Mouse (Mus musculus): ENCODE measurements around the gene Gpc6. TPM values are rescaled to one million over a fixed set of nuclear protein-coding genes. Genes with fewer than 3 reads are reported as not detected.

The Gpc6 gene
- total and polyA plus RNA-seq, 3 experiments = 4.6 to 10.3 (median 8.0) TPM

DNA sequence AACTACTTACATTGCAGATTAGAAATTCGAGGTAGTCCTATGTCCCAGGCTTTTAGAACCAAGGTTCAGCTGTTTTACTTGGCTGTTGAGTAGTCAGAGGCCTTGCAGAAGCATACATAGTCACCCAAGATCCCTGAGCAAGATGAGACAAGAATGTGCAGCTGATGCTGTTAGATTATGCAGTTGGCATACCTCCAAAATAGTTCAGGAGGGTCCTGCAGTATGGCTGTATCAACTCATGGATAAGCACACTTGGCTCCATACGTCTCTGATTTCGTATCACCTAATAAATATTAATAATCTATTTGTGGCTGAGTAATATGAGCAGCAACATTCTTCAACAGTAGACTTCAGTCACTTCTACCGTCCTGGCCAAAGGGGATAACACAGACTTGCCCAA lies 737.1 kb downstream of the Gpc6 start:
- no peaks in the 10 kb centered on the region for H3K27me3 ChIP-seq (ENCODE audit: control insufficient read depth, insufficient read depth, low read length)
- no peak for TF ChIP-seq CTCF (IDR thresholded peaks at IDR 0.05)
- WGBS = 83% methylated on average over 4 of the region's 4 CpGs
- no peak overlapping the region for H3K4me3 ChIP-seq
- no peak overlapping the region for H3K27ac ChIP-seq
- intact Hi-C loops (cut with DNase I) = no loop called here
- no peak overlapping the region for H3K9ac ChIP-seq (ENCODE audit: low read depth, low read length)
- no peaks in the 10 kb centered on the region for H3K4me1 ChIP-seq (ENCODE audit: control insufficient read depth, insufficient read depth, low read length)
- H3K79me2 ChIP-seq (replicated peaks; ENCODE audit: control insufficient read depth, insufficient read depth, low read length) = no peaks in the 10 kb centered on the region
- DNase-seq = no peak
- no peaks in the 10 kb centered on the region for H3K36me3 ChIP-seq (ENCODE audit: control insufficient read depth, insufficient read depth, low read length)

DNA sequence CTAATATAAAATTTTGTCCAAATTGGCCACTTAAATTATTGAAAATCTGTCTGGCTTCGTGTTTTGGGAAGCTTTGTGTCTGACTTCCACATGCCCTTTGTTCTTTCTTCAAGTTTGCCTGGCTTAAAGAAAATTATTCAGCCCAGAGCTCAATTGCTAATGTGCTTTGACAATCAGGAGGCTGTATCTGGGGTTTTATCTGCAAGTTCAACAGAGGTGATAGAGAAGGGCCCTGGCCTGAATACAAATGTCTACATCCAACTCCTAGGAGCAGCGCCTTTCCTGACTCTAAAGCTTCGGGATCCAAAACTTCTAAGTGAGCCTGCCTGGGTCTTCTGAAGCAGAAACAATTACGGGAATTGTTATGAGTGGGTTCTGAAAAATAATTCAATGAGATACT lies 739.7 kb downstream of the Gpc6 start:
- Histone ChIP-seq H3K4me1 (ENCODE audit: control insufficient read depth, insufficient read depth, low read length) (no peaks in the 10 kb centered on the region), H3K79me2 (replicated peaks; ENCODE audit: control insufficient read depth, insufficient read depth, low read length) (no peaks in the 10 kb centered on the region), H3K4me3 (no peak overlapping the region), H3K27ac (no peak overlapping the region), H3K36me3 (ENCODE audit: control insufficient read depth, insufficient read depth, low read length) (no peaks in the 10 kb centered on the region), H3K27me3 (ENCODE audit: control insufficient read depth, insufficient read depth, low read length) (no peaks in the 10 kb centered on the region), H3K9ac (ENCODE audit: low read depth, low read length) (no peak overlapping the region)
- intact Hi-C loops (cut with DNase I) = no loop called here
- TF ChIP-seq POLR2A (IDR thresholded peaks at IDR 0.05; ENCODE audit: insufficient read depth, low read depth, low read length) (no peak), CTCF (IDR thresholded peaks at IDR 0.05) (no peak), EP300 (IDR thresholded peaks at IDR 0.05; ENCODE audit: insufficient read depth, low read depth, low read length) (no peak)
- DNase-seq = no peak
- WGBS = 88% methylated on average over 4 of the region's 4 CpGs

GRCm38 (mm10) chr14:117666126-117666525 lies 741.0 kb downstream of the Gpc6 start:
- no peak overlapping the region for H3K9ac ChIP-seq (ENCODE audit: low read depth, low read length)
- no peaks in the 10 kb centered on the region for H3K4me1 ChIP-seq (ENCODE audit: control insufficient read depth, insufficient read depth, low read length)
- no peak overlapping the region for H3K4me3 ChIP-seq
- TF ChIP-seq EP300 (IDR thresholded peaks at IDR 0.05; ENCODE audit: insufficient read depth, low read depth, low read length) (no peak), POLR2A (IDR thresholded peaks at IDR 0.05; ENCODE audit: insufficient read depth, low read depth, low read length) (no peak), CTCF (IDR thresholded peaks at IDR 0.05) (no peak)
- peak overlapping the region; percentile 31 for H3K27ac ChIP-seq
- no peaks in the 10 kb centered on the region for H3K79me2 ChIP-seq (replicated peaks; ENCODE audit: control insufficient read depth, insufficient read depth, low read length)
- 47% methylated on average over 2 of the region's 2 CpGs for WGBS
- no peaks in the 10 kb centered on the region for H3K36me3 ChIP-seq (ENCODE audit: control insufficient read depth, insufficient read depth, low read length)
- peak in 1 of 2 experiments; percentile 21 for DNase-seq
- intact Hi-C loops (cut with DNase I) = no loop called here
- no peaks in the 10 kb centered on the region for H3K27me3 ChIP-seq (ENCODE audit: control insufficient read depth, insufficient read depth, low read length)

DNA sequence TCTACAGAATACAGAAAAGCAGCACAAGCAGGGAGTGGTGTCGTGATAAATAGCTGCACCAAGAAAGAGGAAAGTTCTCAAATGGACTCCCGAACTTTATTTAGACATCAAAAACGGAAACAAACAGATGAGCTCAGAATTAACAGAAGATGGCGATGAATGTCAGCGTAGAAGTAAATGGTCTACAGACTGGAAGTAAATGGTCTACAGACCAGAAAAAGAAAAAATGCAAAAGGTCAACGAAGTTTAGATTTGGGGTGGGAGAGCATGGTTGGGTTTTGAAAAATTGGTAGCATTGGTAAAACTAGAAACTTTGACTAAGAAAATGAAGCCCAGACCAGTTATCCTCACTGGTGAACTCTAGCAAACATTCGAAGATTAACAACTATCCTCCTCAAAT lies 748.4 kb downstream of the Gpc6 start:
- H3K9ac ChIP-seq (ENCODE audit: low read depth, low read length) = no peak overlapping the region
- H3K4me1 ChIP-seq (ENCODE audit: control insufficient read depth, insufficient read depth, low read length) = no peaks in the 10 kb centered on the region
- H3K4me3 ChIP-seq = no peak overlapping the region
- H3K27me3 ChIP-seq (ENCODE audit: control insufficient read depth, insufficient read depth, low read length) = no peaks in the 10 kb centered on the region
- DNase-seq = no peak
- WGBS = 89% methylated on average over 7 of the region's 7 CpGs
- intact Hi-C loops (cut with DNase I) = no loop called here
- H3K27ac ChIP-seq = no peak overlapping the region
- H3K79me2 ChIP-seq (replicated peaks; ENCODE audit: control insufficient read depth, insufficient read depth, low read length) = no peaks in the 10 kb centered on the region
- TF ChIP-seq CTCF (IDR thresholded peaks at IDR 0.05) (no peak), POLR2A (IDR thresholded peaks at IDR 0.05; ENCODE audit: insufficient read depth, low read depth, low read length) (no peak), EP300 (IDR thresholded peaks at IDR 0.05; ENCODE audit: insufficient read depth, low read depth, low read length) (no peak)
- no peaks in the 10 kb centered on the region for H3K36me3 ChIP-seq (ENCODE audit: control insufficient read depth, insufficient read depth, low read length)

DNA sequence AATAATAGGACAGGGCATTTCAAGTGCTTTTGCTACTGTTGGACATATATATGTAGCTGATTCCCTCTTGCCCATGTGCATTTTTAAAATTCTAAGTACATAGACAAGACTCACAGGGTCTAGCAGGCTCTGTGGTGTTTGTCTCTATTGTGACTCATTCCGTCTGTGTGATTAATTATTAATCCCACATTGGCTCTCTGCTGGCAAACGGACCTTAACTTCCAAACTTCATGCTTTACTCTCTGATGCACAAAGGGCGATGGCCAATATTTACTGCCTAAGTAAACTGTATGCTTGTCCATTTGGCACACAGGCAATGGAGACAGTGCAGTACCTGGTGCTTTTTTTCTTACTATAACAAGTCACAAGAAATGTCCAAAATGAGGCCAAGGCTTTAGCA lies 749.4 kb downstream of the Gpc6 start:
- TF ChIP-seq POLR2A (IDR thresholded peaks at IDR 0.05; ENCODE audit: insufficient read depth, low read depth, low read length) = no peak
- no peak for TF ChIP-seq EP300 (IDR thresholded peaks at IDR 0.05; ENCODE audit: insufficient read depth, low read depth, low read length)
- TF ChIP-seq CTCF (IDR thresholded peaks at IDR 0.05) = no peak
- no peaks in the 10 kb centered on the region for H3K36me3 ChIP-seq (ENCODE audit: control insufficient read depth, insufficient read depth, low read length)
- no peak overlapping the region for H3K9ac ChIP-seq (ENCODE audit: low read depth, low read length)
- H3K4me3 ChIP-seq = no peak overlapping the region
- WGBS = 85% methylated on average over 3 of the region's 3 CpGs
- no peaks in the 10 kb centered on the region for H3K79me2 ChIP-seq (replicated peaks; ENCODE audit: control insufficient read depth, insufficient read depth, low read length)
- no peak overlapping the region for H3K27ac ChIP-seq
- H3K4me1 ChIP-seq (ENCODE audit: control insufficient read depth, insufficient read depth, low read length) = no peaks in the 10 kb centered on the region
- no peak for DNase-seq
- intact Hi-C loops (cut with DNase I) = no loop called here
- no peaks in the 10 kb centered on the region for H3K27me3 ChIP-seq (ENCODE audit: control insufficient read depth, insufficient read depth, low read length)

- Histone ChIP-seq H3K4me1 (ENCODE audit: control insufficient read depth, insufficient read depth, low read length) (peaks cover 1% of the 10 kb centered on the region), H3K27ac (no peak overlapping the region; the same call in 1 of the 2 replicates), H3K27me3 (ENCODE audit: control insufficient read depth, insufficient read depth, low read length) (no peaks in the 10 kb centered on the region), H3K79me2 (replicated peaks; ENCODE audit: control insufficient read depth, insufficient read depth, low read length) (no peaks in the 10 kb centered on the region), H3K9ac (ENCODE audit: low read depth, low read length) (no peak overlapping the region), H3K4me3 (no peak overlapping the region), H3K36me3 (ENCODE audit: control insufficient read depth, insufficient read depth, low read length) (no peaks in the 10 kb centered on the region)
- DNase-seq = peak in 1 of 2 experiments; percentile 21
- intact Hi-C loops (cut with DNase I) = loop anchor here (5.0 kb wide), 1 partner anchor 257 kb away; no protein-coding TSS in a partner anchor
- TF ChIP-seq EP300 (IDR thresholded peaks at IDR 0.05; ENCODE audit: insufficient read depth, low read depth, low read length) (no peak), POLR2A (IDR thresholded peaks at IDR 0.05; ENCODE audit: insufficient read depth, low read depth, low read length) (no peak), CTCF (IDR thresholded peaks at IDR 0.05) (no peak)
- WGBS = 51% methylated on average over 3 of the region's 3 CpGs
Measured at GRCm38 (mm10) chr14:117679926-117680325, 754.8 kb downstream of the Gpc6 start.
